In genomic region chr3:53939684-53940189, GRCm38 (mm10) we compare ENCODE assay signal across 16 mouse cellular contexts.
"Had no signal": no experiment of that assay in that cellular context is flagged by ENCODE, and none has a peak within 500 bp of the region (broad histone marks: within the 10 kb centered on the region; RNA-seq: fewer than 3 reads in every experiment).

No protein-coding gene starts in this region.

- H3K9me3 ChIP-seq: liver, embryonic 15.5 days; midbrain, embryonic 10.5 days; midbrain, embryonic 12.5 days; neural tube, embryonic 12.5 days had no signal

- H3K27ac ChIP-seq: liver, embryonic 15.5 days; midbrain, embryonic 10.5 days; midbrain, embryonic 12.5 days; neural tube, embryonic 12.5 days had no signal

- DNase-seq: lung, adult 18-20 months; lung, embryonic 14.5 days; lung, postnatal 10 days; lung, postnatal 4 days; midbrain, embryonic 14.5 days; right cerebral cortex, postnatal 25 days; right cerebral cortex, postnatal 4 days; spleen, adult 18-20 months; thymus, adult 18-20 months; thymus, postnatal 14 days; thymus, postnatal 36 days had no signal

- H3K27me3 ChIP-seq: liver, embryonic 15.5 days; midbrain, embryonic 12.5 days; neural tube, embryonic 12.5 days had no signal

- H3K4me3 ChIP-seq: liver, embryonic 15.5 days; midbrain, embryonic 10.5 days; midbrain, embryonic 12.5 days; neural tube, embryonic 12.5 days had no signal

- H3K9ac ChIP-seq: liver, embryonic 15.5 days; lung, embryonic 14.5 days; midbrain, embryonic 12.5 days; neural tube, embryonic 12.5 days had no signal

- ATAC-seq: midbrain, embryonic 16.5 days had no signal

- H3K4me1 ChIP-seq: liver, embryonic 15.5 days; midbrain, embryonic 10.5 days; midbrain, embryonic 12.5 days; neural tube, embryonic 12.5 days had no signal

- H3K4me2 ChIP-seq: liver, embryonic 15.5 days; lung, embryonic 14.5 days; midbrain, embryonic 12.5 days; neural tube, embryonic 12.5 days had no signal

- H3K36me3 ChIP-seq: liver, embryonic 15.5 days; midbrain, embryonic 10.5 days; midbrain, embryonic 12.5 days; neural tube, embryonic 12.5 days had no signal
